Mouse (Mus musculus) forebrain, embryonic 10.5 days (tissue): Measurements from ENCODE around the gene Sox5. TPM values are rescaled to one million over a fixed set of nuclear protein-coding genes. Genes with fewer than 3 reads are reported as not detected.
"Not testable (repeated sequence)": the region's sequence is repeated elsewhere in the genome, so short reads cannot be mapped to it uniquely, and the experiment has no call there.

Source experiments
- DNase-seq: peaks from one replicate; pipeline ENCODE4 v3.0.0-alpha.2; 2017; ENCODE audit warnings: low spot score; ENCODE audit errors: extremely low spot score
- H3K27ac ChIP-seq: fragments of 300-500 bp; sonication (generic); 2 replicates; pipeline ENCODE4 v1.5.1; 2016; ENCODE audit warnings: mild to moderate bottlenecking
- H3K27me3 ChIP-seq: fragments of 300-500 bp; sonication (generic); 2 replicates; pipeline ENCODE4 v1.6.1; 2016; ENCODE audit warnings: mild to moderate bottlenecking; ENCODE audit not compliant: poor library complexity, severe bottlenecking
- H3K36me3 ChIP-seq: fragments of 300-500 bp; sonication (generic); replicated peaks from 2 replicates; pipeline ENCODE4 v1.6.1; 2016; ENCODE audit warnings: mild to moderate bottlenecking, moderate library complexity
- H3K4me1 ChIP-seq: fragments of 300-500 bp; sonication (generic); 2 replicates; pipeline ENCODE4 v1.6.1; 2016
- H3K4me3 ChIP-seq: fragments of 300-500 bp; sonication (generic); 2 replicates; pipeline ENCODE4 v1.5.1; 2016; ENCODE audit warnings: mild to moderate bottlenecking, moderate library complexity
- H3K9me3 ChIP-seq: fragments of 300-500 bp; sonication (generic); 2 replicates; pipeline ENCODE4 v1.6.1; 2016; ENCODE audit warnings: mild to moderate bottlenecking, moderate library complexity
- WGBS: fragments of 180-500 bp; shearing (Covaris S2); methylation state at CpG from one replicate; pipeline ENCODE4 v1.1.7; 2016; 5-methylcytosine and 5-hydroxymethylcytosine counted together
- polyA plus RNA-seq: library from polyadenylated mRNA; unstranded; fragments of >200 nt; fragmentation: Nextera tagmentation; extraction: Ambion mirVana; gene quantifications from 2 replicates; pipeline ENCODE4 v1.2.1, GENCODE M21; 2016

Sox5 gene
- polyA plus RNA-seq, 1 experiment from 2014 or later, result 66.2 TPM

GRCm38 (mm10) chr6:144203013-144203412, 578.8 kb downstream of the Sox5 start:
- no peaks in the 10 kb centered on the region for H3K9me3 ChIP-seq
- H3K27me3 ChIP-seq, result no peaks in the 10 kb centered on the region
- peak overlapping the region; percentile 28 for H3K4me3 ChIP-seq
- no peaks in the 10 kb centered on the region for H3K36me3 ChIP-seq
- DNase-seq, result no peak
- H3K4me1 ChIP-seq, result peaks cover 64% of the 10 kb centered on the region
- 51% methylated on average over 12 of the region's 12 CpGs for whole genome bisulfite sequencing
- peak overlapping the region; percentile 45 for H3K27ac ChIP-seq

- 83% methylated on average over 5 of the region's 5 CpGs for WGBS
- no peak overlapping the region for H3K27ac ChIP-seq
- H3K9me3 ChIP-seq, result no peaks in the 10 kb centered on the region
- H3K4me1 ChIP-seq, result peaks cover 62% of the 10 kb centered on the region
- H3K4me3 ChIP-seq, result no peak overlapping the region
- H3K27me3 ChIP-seq, result no peaks in the 10 kb centered on the region
- DNase-seq, result no peak
- H3K36me3 ChIP-seq, result no peaks in the 10 kb centered on the region
These were observed 580.3 kb downstream of the Sox5 start for GRCm38 (mm10) chr6:144201402-144202040.

GRCm38 (mm10) chr6:144197209-144198119, 584.3 kb downstream of the Sox5 start:
- H3K27me3 ChIP-seq, result no peaks in the 10 kb centered on the region
- peaks cover 28% of the 10 kb centered on the region for H3K4me1 ChIP-seq
- H3K36me3 ChIP-seq, result peaks cover 4% of the 10 kb centered on the region
- DNase-seq, result no peak
- 57% methylated on average over 16 of the region's 16 CpGs for WGBS
- no peak overlapping the region for H3K4me3 ChIP-seq
- peaks cover 3% of the 10 kb centered on the region for H3K9me3 ChIP-seq
- H3K27ac ChIP-seq, result peak overlapping the region; percentile 6; the same call in 1 of the 2 replicates

GRCm38 (mm10) chr6:144195934-144196333, 585.8 kb downstream of the Sox5 start:
- Histone ChIP-seq H3K9me3 (peaks cover 19% of the 10 kb centered on the region), H3K27ac (no peak overlapping the region), H3K4me1 (peaks cover 17% of the 10 kb centered on the region), H3K36me3 (peaks cover 19% of the 10 kb centered on the region), H3K4me3 (no peak overlapping the region), H3K27me3 (no peaks in the 10 kb centered on the region)
- WGBS, result 90% methylated on average over 14 of the region's 14 CpGs
- DNase-seq, result no peak

- Histone ChIP-seq H3K27me3 (no peaks in the 10 kb centered on the region), H3K36me3 (peaks cover 32% of the 10 kb centered on the region), H3K9me3 (0 out of 2 replicates have a peak, but pooled peaks cover 3% of the 10 kb centered on the region), H3K27ac (no peak overlapping the region), H3K4me1 (peaks cover 35% of the 10 kb centered on the region), H3K4me3 (no peak overlapping the region)
- DNase-seq, result no peak
- 91% methylated on average over 3 of the region's 3 CpGs for WGBS
These were observed 598.7 kb downstream of the Sox5 start for GRCm38 (mm10) chr6:144183087-144183486.

GRCm38 (mm10) chr6:144182429-144182828, 599.3 kb downstream of the Sox5 start:
- peaks cover 27% of the 10 kb centered on the region for H3K36me3 ChIP-seq
- 92% methylated on average over 13 of the region's 13 CpGs for WGBS
- H3K27me3 ChIP-seq, H3K27ac ChIP-seq, DNase-seq, H3K4me3 ChIP-seq, H3K9me3 ChIP-seq: not testable (repeated sequence)
- peaks cover 35% of the 10 kb centered on the region for H3K4me1 ChIP-seq

- Histone ChIP-seq H3K9me3 (0 out of 2 replicates have a peak, but pooled peaks cover 3% of the 10 kb centered on the region), H3K4me1 (peaks cover 35% of the 10 kb centered on the region), H3K27ac (peak overlapping the region; percentile 81), H3K4me3 (peak overlapping the region; percentile 26; the same call in 1 of the 2 replicates), H3K27me3 (no peaks in the 10 kb centered on the region), H3K36me3 (peaks cover 21% of the 10 kb centered on the region)
- DNase-seq, result no peak
- WGBS, result 45% methylated on average over 12 of the region's 12 CpGs
These were observed 600.5 kb downstream of the Sox5 start for GRCm38 (mm10) chr6:144181083-144181866.

- 0 out of 2 replicates have a peak, but pooled peaks cover 3% of the 10 kb centered on the region for H3K9me3 ChIP-seq
- DNase-seq, result no peak
- H3K27me3 ChIP-seq, result no peaks in the 10 kb centered on the region
- H3K36me3 ChIP-seq, result peaks cover 25% of the 10 kb centered on the region
- WGBS, result 71% methylated on average over 3 of the region's 3 CpGs
- peaks cover 51% of the 10 kb centered on the region for H3K4me1 ChIP-seq
- H3K27ac ChIP-seq, result no peak overlapping the region
- H3K4me3 ChIP-seq, result no peak overlapping the region
These were observed 602.7 kb downstream of the Sox5 start for GRCm38 (mm10) chr6:144179111-144179510.

- Histone ChIP-seq H3K27ac (no peak overlapping the region), H3K27me3 (no peaks in the 10 kb centered on the region), H3K36me3 (0 out of 2 replicates have a peak, but pooled peaks cover 3% of the 10 kb centered on the region), H3K9me3 (no peaks in the 10 kb centered on the region), H3K4me1 (peaks cover 51% of the 10 kb centered on the region), H3K4me3 (no peak overlapping the region)
- 92% methylated on average over 5 of the region's 5 CpGs for WGBS
- DNase-seq, result no peak
These were observed 605.1 kb downstream of the Sox5 start for GRCm38 (mm10) chr6:144176674-144177073.

GRCm38 (mm10) chr6:144175590-144175989, 606.2 kb downstream of the Sox5 start:
- no peaks in the 10 kb centered on the region for H3K27me3 ChIP-seq
- 93% methylated on average over 3 of the region's 3 CpGs for WGBS
- peaks cover 46% of the 10 kb centered on the region for H3K4me1 ChIP-seq
- no peak for DNase-seq
- no peak overlapping the region for H3K4me3 ChIP-seq
- no peak overlapping the region for H3K27ac ChIP-seq
- 0 out of 2 replicates have a peak, but pooled peaks cover 3% of the 10 kb centered on the region for H3K36me3 ChIP-seq
- no peaks in the 10 kb centered on the region for H3K9me3 ChIP-seq

GRCm38 (mm10) chr6:144170541-144170940, 611.2 kb downstream of the Sox5 start:
- H3K9me3 ChIP-seq, result no peaks in the 10 kb centered on the region
- H3K4me1 ChIP-seq, result peaks cover 72% of the 10 kb centered on the region
- H3K27me3 ChIP-seq, result no peaks in the 10 kb centered on the region
- DNase-seq, result no peak
- no peak overlapping the region for H3K4me3 ChIP-seq
- peak overlapping the region; percentile 65 for H3K27ac ChIP-seq
- 0 out of 2 replicates have a peak, but pooled peaks cover 2% of the 10 kb centered on the region for H3K36me3 ChIP-seq
- WGBS, result 88% methylated on average over 4 of the region's 4 CpGs

GRCm38 (mm10) chr6:144169791-144170190, 612.0 kb downstream of the Sox5 start:
- no peaks in the 10 kb centered on the region for H3K27me3 ChIP-seq
- H3K27ac ChIP-seq, result peak overlapping the region; percentile 65
- WGBS, result 7% methylated on average over 4 of the region's 4 CpGs
- peaks cover 73% of the 10 kb centered on the region for H3K4me1 ChIP-seq
- H3K36me3 ChIP-seq, result no peaks in the 10 kb centered on the region
- no peak overlapping the region for H3K4me3 ChIP-seq
- no peaks in the 10 kb centered on the region for H3K9me3 ChIP-seq
- DNase-seq, result no peak
